Mouse (Mus musculus) right cerebral cortex, adult 2 months (tissue): ENCODE measurements around the gene Zfp655.
"Not testable (repeated sequence)": the region's sequence is repeated elsewhere in the genome, so short reads cannot be mapped to it uniquely, and the experiment has no call there.

Experiments
- DNase-seq, 2 experiments: peaks; one replicate each; pipeline ENCODE4 v3.0.0; 2021 to 2022; ENCODE audit warnings: low spot score in 2 of 2

The Zfp655 gene

DNA sequence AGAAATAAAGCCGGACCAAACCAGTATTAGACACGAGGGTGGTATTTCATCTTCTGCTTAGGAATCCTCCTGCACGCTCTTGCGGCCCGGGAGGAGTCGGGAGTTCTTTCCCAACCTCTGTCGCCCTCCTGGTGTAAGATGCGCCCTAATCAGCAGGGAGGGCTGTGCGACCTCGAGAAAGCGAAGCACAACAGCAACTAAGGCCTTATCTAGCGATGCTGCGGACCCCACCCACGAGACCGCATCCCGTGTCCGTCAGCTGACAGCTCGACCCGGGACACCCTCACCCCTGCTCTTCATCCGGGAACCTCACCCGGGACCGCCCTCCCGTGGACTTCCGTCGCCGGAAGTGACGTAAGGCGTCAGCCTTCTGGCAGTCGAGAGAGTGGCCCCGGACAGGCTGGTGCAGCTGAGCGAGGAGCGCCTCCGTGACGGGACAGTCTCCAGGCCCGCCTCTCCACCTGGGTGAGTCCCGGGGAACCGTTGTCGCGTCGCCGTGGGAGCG, at the start of gene Zfp655:
Zfp655 (plus strand) TSS at position 349 of the 505 bp plus-strand sequence.
- peak; percentile 98 for DNase-seq

DNA sequence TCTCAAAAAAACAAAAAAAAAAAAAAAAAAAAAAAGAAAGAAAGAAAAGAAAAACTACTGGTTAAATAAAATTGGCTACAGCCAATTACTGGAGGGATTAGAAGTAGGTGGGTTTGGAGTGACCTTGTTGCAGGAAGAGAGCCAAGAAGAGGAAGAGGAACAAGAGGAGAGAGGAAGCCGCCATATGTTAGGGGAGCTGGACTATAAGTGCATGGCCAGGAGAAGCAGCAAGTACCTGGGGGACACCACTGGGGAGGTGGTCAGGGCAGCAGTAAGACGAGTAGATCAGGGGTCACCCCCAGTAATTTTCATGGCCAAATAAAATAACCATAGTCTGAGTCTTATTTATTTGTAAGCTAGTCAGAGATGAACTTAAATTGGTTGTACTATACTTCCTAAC, 46.3 kb upstream of the Zfp655 start:
- no peak for DNase-seq

DNA sequence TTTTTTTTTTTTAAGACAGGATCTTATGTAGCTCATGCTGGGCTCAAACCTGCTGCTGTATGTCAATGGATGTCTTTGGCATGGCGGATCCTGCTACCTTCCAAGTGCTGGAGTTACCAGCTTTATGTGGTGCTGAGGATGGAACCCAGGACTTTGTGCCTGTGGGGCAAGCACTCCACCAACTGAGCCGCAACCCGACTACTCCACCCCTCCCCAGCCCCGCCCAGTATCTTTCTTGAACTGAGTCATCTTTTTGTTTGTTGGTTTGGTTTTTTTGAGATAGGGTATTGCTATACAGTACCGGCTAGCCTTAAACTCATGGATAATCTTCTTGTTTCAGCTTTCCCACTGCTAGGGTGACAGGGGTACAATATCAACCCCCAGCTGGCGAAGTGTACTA, 42.1 kb upstream of the Zfp655 start:
- no peak for DNase-seq

DNA sequence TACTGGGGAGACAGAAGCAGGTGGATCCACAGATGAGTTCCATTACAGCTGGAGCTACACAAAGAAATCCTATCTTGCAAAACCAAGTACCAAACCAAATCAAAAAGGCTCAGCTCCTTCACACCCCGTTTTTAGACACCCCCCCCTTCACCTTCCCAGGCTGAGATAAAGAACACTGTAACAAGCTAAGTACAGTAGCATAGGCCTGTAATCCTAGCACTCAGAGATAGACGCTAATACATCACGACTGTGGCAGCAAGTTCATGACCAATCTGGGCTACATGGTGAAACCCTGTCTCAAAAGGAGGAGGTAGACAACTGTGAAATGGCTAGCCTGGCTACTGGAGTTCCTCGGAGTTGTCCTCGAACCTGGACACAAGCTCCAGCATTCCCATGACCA, 41.1 kb upstream of the Zfp655 start:
- no peak for DNase-seq

DNA sequence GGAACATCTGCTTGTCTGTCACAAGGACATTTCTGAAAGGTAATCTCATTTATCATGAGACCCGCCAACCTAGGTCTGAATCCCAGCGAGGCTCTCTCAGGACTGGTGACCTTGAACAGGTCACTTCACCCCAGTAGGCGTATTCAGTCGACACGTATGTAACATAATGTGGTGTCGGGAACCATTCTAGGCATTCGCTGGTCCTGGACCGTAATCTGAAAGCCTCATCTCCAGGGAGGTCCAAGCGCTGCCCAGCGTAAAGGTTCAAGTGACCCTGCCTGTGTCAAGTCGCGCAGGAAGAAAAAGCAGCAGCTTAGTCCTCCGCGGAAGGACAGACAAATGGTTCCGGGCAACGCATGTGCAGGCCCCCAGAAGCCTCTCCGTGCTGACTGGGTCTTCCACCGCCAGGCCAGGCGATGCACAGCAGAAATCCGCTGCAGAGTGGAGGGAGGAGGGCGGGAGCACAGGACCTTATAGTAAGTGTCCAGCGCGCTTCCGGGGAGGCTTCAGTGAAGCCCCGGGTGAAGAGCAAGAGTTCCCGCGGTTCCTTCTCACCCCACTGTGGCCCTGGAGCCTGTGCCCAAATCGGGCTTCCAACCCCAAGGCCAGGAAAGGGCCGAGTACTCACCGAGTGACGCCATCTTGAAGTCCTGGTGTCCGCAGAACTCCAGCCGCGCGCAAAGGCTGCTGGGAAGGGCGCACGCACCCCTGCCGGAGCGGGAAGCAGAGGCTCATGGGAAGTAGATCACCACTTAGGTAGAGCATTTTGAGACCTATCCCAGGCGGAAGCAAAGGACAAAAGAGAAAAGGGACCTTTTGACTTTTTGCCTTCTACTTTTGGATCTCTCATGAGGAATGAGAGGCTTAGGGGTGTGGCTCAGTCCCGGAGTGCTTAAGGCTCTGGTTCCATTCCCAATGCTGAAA, 40.4 kb upstream of the Zfp655 start:
- peak; percentile 92 to 93 for DNase-seq

DNA sequence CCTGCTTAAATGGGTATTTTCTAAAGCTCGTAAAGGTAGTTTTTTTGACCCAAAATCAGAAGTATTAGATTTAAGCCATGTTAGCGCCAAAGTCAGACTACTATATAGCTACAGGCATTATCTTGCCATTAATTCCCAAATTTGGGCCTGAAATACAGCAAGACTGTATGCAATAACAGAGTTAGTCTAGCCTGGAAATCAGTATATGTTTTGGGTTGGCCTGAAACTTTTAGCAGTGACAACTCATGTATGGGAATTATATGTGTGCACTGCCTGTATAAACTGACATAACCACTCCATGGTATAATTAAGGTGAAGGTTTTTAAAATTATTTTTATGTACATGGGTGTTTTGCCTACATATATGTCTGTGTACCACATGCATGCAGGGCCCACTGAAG, 39.6 kb upstream of the Zfp655 start, which contains the start of gene Atp5j2:
Atp5j2 (minus strand) TSS at position 101 of the 400 bp plus-strand sequence.
- no peak for DNase-seq

DNA sequence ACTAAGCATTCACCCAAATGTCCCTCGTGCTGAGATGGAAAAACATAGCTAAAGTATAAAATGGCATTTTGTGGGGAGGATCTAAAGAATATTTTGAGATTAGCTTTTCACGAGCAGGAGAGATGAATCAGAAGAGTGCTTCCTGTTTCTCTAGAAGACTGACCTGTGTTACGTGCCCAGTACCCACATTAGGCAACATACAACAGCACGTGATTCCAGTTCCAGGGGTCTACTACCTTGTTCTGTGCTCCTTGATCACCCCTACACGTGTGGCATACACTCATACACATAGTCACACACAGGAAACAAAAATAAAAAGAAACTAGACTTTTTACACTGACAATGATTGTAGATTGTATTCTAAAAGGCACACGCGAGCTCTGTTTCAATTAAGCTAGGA, 31.1 kb upstream of the Zfp655 start:
- no peak for DNase-seq

DNA sequence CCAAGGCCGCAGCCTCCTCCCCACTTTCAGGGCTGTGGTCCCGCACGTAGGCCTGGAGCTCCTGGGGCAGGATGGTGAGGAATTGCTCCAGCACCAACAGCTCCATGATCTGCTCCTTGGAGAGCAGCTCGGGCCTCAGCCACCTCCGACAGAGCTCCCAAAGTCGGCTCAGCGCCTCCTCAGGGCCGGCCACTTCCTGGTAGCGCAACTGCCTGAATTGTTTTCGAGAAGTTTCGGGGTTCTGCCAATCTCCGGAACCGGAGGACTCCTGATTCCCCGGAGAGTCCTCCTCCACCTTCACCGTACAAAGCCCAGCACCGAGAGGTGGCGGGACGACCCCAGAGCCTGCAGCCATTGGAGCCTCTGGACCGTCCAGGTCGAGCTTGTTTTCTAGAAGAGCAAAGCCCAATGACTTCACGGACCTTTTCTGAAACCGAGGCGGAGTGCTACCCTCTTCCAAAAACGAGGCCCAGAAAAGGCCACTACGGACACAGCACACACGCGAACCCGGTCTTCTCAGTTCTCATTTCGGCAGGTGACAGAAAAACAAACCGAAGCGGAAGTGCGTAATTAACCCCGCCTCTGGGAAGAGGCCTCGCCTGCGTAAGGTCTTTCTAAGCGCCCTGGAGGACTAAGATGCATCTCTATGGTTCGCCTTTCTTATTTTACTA, 30.1 kb upstream of the Zfp655 start, which contains the start of gene Zkscan14:
Zkscan14 (minus strand) TSS at position 548 of the 671 bp plus-strand sequence.
- peak; percentile 76 to 78 for DNase-seq

DNA sequence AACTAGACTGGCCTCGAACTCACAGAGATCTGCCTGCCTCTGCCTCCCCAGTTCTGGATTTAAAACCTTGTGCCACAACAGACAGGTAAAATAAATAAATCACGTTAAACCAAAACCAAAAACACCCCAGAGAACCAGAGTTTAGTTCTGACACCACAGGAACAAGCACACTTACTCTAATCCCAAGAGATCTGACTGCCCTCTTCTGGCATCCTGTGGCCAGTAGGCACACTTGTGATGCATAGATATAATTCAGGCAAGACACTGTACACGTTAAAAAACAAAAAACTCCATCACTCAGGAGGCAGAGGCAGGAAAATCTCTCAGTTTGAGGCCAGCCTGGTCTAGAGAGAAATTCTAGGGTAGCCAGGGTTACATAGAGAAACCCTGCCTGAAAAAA, 29.1 kb upstream of the Zfp655 start:
- no peak for DNase-seq

DNA sequence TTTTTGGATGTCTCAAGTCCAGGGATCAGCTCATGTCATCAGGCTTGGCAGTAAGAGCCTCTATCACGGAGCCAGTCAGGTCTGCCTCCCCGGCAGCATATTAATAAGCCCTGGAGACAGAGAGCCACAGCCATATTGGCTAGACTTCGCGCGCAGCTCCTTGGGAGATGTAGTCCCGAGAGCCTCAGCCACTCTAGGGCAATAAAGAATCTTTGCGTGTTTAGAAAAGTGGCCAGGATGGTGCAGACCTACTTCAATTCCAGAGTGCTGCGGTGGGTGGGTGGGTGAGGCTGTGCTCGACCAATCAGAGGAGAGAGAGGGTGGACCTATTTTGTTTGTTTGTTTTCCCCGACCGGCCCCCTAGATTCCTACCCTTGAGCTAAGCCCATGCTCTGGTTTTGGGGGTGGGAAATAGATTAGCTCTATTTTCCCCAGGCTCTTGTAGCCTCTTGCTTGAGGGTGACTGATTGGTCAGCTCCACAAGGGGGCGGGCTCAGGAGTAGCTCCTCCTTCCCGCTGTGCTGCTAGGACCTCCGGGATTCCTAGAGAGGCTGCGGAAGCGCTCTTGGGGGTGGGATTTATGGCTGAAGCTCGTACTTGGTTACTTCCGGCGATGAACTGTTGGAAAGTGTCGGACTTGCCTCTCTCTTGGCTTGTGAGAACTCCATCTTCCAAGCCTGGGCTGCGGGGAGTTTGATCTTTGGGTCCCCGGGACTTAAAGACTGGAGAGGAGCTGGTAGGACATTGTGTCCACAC, 27.4 kb upstream of the Zfp655 start, which contains the start of gene Zkscan5:
Zkscan5 (plus strand) TSS at position 627 of the 756 bp plus-strand sequence.
- DNase-seq = peak; percentile 98

DNA sequence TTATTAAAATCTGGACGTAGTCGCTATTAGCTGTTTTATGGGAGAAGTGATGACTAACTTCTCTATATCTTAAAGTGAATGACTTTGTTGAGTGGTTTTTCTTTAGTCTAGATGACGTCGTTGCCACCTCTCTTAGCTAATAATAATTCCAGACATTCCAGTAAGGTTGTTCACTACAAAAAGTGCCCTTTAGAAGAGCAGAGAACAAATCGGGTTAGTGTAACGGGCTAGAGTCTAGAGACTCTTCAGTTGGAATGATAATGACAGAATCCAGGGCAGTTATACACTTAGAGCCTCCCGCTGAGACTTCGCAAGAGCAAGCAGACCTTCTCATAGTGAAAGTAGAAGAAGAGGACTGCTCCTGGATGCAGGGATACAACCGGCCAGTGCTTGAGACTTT, 26.5 kb upstream of the Zfp655 start:
- DNase-seq = no peak

DNA sequence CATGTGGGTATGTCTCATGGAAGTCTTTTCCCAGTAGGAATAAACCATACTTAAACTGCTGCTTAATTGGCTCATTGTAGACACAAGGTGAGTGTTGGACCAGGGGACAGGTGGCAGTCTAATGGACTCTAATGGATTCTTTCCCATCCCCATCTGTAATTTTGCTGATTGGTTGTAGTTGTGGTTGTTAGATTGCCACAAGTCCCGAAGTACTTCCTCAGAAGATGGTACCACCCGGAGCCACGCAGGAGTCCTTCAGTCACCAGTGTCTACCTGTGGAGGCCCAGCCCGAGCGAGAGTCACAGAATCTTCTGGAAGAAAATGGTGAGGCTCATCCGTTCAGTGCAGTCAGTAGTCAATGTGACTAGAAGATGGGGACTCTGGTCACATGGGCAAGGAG, 24.1 kb upstream of the Zfp655 start:
- DNase-seq = no peak

DNA sequence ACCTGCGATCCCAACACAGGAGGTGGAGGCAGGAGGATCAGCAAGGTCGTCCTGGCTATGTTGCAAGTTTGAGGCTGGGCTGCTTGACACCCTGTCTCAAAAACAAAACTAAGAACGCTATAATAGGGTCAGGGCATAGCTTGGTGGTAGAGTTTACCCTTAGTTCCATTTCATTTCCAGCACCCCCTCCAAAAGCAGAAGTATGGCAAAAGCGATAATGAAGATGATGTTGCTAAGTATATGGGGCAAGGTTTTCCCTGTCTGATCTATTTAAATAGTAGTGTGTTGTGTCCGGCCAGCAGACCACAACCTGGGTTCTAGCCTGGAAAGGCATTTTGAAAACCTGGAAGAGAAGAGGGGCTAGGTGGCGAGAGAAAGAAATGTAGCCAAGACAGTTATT, 23.6 kb upstream of the Zfp655 start:
- DNase-seq = no peak

DNA sequence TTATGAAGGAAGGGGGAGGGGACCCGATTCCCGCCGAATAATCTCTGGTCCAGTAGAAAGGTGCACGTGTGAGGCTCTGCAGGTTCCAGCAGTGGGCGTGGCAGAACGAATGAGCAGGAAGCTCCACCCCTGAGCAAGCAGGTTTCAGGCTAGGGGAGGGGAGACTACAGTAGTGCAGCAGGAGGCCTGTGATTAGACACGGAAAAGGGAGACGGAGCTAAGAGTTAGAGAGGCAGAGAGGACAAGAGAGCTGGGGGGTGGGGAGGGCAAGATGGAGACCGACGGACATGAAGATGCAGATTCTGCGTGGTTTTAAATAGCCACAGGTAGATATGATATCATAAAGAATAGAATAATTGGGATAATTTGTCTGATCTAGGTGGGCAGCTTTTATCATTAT, 23.1 kb upstream of the Zfp655 start:
- DNase-seq = not testable (repeated sequence)

DNA sequence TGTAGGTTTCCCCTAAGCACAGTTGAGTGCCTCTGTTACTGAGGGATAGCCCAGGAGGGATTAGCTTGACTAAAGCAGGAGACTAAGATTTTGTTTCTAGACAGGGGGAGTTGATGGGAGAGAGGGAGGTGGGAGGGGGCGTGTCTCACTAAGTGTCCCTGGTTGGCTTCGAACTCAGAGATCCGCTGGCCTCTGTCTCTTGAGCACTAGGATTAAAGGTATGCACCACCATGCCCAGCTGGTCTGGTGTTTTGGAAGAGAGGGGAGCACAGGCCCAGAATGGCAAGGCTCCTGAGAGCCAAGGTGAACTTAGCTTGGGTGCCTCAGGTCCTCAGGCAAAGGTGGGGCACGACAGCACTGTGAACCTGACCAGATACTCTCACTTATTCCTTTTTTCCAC, 20.2 kb upstream of the Zfp655 start:
- DNase-seq = no peak

DNA sequence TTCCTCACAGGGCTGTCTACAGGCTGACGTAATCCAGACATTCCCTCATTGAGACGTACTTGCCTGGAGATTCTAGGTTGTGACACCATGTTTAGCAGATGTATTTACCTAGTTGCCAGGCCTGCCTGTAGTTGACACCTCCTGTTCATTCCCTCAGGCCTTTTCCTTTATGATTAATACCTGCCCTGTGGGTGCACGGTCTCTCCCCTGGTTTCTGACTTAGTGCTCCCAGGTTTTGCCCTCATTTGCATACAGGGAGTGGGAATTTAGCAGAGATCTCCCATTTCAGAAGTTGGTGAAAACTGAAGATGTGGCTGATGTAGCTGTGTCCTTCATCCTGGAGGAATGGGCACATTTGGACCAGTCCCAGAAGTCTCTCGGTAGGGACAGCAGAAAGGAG, 19.3 kb upstream of the Zfp655 start:
- no peak for DNase-seq

DNA sequence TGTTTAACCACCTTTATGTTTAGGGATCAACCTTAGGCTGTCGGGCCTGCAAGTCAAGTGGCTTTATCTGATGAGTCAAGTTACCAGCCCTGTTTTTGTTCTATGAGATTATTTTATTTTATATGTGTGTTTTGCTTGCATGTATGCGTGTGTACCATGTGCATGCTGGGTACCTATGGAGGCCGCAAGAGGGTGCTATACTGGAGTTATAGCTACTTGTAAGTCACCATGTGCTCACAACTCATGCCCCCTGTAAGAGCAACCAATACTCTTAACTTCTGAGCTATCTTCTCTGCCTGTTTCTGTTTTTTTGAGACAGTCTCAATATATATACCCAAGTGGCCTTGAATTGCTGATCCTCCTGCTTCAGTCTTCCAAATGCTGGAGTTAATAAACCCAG, 18.0 kb upstream of the Zfp655 start:
- no peak for DNase-seq

DNA sequence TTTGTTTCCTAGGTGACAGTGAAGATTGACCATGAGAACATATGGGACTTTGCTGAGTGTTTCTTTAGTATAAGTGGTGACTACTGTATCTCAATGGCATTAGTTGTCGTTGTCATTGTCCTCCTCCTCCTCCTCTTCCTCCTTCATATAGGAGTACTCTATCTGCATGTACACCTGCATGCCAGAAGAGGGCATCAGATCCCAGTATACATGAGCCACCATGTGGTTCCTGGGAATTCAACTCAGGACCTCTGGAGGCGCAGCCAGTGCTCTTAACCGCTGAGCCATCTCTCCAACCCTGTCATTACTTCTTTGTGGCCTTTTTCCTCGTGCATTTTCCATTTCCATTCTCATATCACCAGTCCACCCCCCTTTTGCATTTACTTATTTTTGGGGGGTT, 16.8 kb upstream of the Zfp655 start:
- no peak for DNase-seq

DNA sequence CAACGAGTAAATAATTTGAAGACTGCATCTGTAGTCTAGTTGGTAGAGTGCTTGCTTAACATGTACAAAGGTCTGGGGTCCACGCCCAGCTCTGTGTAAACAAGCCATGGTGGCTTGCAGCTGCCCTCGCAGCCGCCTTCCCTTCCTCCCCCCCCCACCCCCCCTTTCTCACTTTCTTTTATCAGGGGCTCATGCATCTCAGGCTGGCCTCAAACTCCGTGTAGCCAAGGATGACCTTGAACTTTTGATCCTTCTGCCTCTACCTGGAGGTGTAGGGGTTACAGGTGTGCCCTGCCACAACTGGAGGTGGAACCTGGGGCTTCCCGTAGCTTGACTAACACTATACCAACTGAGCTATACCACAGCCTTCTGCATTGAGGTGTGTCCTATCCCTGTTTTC, 13.8 kb upstream of the Zfp655 start:
- no peak for DNase-seq

DNA sequence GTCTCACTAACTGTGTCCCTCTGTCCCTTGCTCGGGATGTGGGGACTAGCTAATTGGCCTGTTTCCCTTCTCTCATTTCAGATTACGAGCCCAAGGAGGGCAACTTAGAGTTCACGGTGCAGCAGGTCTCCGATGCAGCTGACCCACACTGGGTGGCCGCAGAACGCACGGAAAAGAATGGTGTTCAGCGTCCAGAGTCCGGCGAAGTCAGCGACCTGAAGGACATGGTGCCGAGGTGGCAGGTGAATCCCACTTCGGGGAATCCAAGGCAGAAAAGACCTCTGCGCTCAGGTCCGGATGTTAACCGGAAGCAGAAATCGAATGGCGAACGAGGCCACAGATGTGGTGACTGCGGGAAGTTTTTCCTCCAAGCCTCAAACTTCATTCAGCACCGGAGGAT, 13.3 kb upstream of the Zfp655 start:
- DNase-seq = no peak

DNA sequence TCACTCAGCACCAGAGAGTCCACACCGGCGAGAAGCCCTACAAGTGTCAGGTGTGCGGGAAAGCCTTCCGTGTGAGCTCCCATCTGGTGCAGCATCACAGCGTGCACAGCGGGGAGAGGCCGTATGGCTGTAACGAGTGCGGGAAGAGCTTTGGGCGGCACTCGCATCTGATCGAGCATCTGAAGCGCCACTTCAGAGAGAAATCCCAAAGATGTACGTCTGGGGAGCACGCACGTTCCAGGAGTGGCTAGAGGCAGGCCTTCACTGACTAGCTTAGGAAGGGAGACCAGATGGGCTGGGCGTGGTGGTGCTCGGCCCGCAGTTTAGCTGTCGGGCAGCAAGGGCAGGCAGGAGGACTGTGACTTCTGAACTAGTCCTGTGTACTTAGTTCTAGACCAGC, 12.8 kb upstream of the Zfp655 start:
- DNase-seq = no peak

DNA sequence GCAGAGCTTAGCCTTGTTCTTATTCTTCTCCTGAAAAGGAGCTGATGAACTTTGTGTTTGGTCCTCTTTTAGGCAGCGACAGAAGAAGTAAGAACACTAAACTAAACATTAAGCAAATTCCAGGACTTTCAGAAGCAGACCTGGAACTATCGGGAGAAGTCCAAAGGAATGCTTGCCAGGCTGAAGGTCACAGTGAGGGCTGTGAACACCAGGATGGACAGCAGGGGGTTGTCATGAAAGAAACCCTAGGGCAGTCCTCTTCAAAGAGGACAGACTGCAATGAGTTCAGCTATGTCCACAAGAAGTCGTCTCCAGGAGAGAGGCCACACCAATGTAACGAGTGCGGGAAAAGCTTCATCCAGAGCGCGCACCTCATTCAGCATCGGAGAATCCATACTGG, 11.5 kb upstream of the Zfp655 start:
- no peak for DNase-seq
